Mouse (Mus musculus) E14TG2a.4 (cell line): ENCODE measurements around the gene Fhit.

ENCODE experiments used
- H3K27me3 ChIP-seq: 2 replicates; pipeline ENCODE4 v1.6.1; 2014; ENCODE audit warnings: low read length, control low read depth; ENCODE audit not compliant: insufficient read depth
- H3K36me3 ChIP-seq: 2 replicates; pipeline ENCODE4 v1.6.1; 2014; ENCODE audit warnings: low read length, control low read depth; ENCODE audit not compliant: insufficient read depth
- H3K4me1 ChIP-seq: replicated peaks from 2 replicates; pipeline ENCODE4 v1.6.1; 2014; ENCODE audit warnings: low read depth, low read length, control low read depth
- H3K4me3 ChIP-seq: replicated peaks from 2 replicates; pipeline ENCODE4 v1.5.1; 2014; ENCODE audit warnings: mild to moderate bottlenecking, low read length
- H3K9me3 ChIP-seq: 2 replicates; pipeline ENCODE4 v1.6.1; 2014; ENCODE audit warnings: low read length, control low read depth
- CTCF ChIP-seq: conservative IDR thresholded peaks from 2 replicates; pipeline ENCODE4 v1.5.1; 2014; ENCODE audit warnings: low read length
- NANOG ChIP-seq: IDR thresholded peaks from 2 replicates; pipeline ENCODE4 v1.6.1; 2014; ENCODE audit warnings: borderline replicate concordance, low read length, mixed read lengths
- POU5F1 ChIP-seq: IDR thresholded peaks from 2 replicates; pipeline ENCODE4 v1.6.1; 2014; ENCODE audit warnings: low read length, borderline replicate concordance

The Fhit gene

GRCm38 (mm10) chr14:10701707-10702106 is 460.1 kb downstream of the Fhit start:
- Histone ChIP-seq H3K4me1 (no peaks in the 10 kb centered on the region), H3K4me3 (no peak overlapping the region), H3K27me3 (no peaks in the 10 kb centered on the region), H3K9me3 (no peaks in the 10 kb centered on the region), H3K36me3 (no peaks in the 10 kb centered on the region)
- TF ChIP-seq POU5F1, result no peak

GRCm38 (mm10) chr14:10680041-10680440 is 481.8 kb downstream of the Fhit start:
- Histone ChIP-seq H3K4me1 (no peaks in the 10 kb centered on the region), H3K9me3 (no peaks in the 10 kb centered on the region), H3K4me3 (no peak overlapping the region)

GRCm38 (mm10) chr14:10679638-10680037 is 482.2 kb downstream of the Fhit start:
- TF ChIP-seq CTCF (no peak), NANOG (no peak), POU5F1 (no peak)
- Histone ChIP-seq H3K4me3 (no peak overlapping the region), H3K27me3 (no peaks in the 10 kb centered on the region), H3K36me3 (no peaks in the 10 kb centered on the region), H3K9me3 (no peaks in the 10 kb centered on the region), H3K4me1 (no peaks in the 10 kb centered on the region)

More at GRCm38 (mm10) chr14:10680041-10680440, 481.8 kb downstream of the Fhit start:
- Histone ChIP-seq H3K36me3 (no peaks in the 10 kb centered on the region), H3K27me3 (no peaks in the 10 kb centered on the region)
- no peak for TF ChIP-seq POU5F1
- no peak for TF ChIP-seq CTCF
- TF ChIP-seq NANOG, result no peak

GRCm38 (mm10) chr14:10677627-10678026 is 484.2 kb downstream of the Fhit start:
- TF ChIP-seq CTCF (no peak), POU5F1 (no peak), NANOG (no peak)
- Histone ChIP-seq H3K27me3 (no peaks in the 10 kb centered on the region), H3K36me3 (no peaks in the 10 kb centered on the region), H3K9me3 (no peaks in the 10 kb centered on the region), H3K4me3 (no peak overlapping the region), H3K4me1 (no peaks in the 10 kb centered on the region)

GRCm38 (mm10) chr14:10660247-10660646 is 501.6 kb downstream of the Fhit start:
- no peaks in the 10 kb centered on the region for H3K36me3 ChIP-seq

GRCm38 (mm10) chr14:10659326-10659725 is 502.5 kb downstream of the Fhit start:
- Histone ChIP-seq H3K9me3 (no peaks in the 10 kb centered on the region), H3K4me1 (0 out of 2 replicates have a peak, but pooled peaks cover 5% of the 10 kb centered on the region), H3K36me3 (no peaks in the 10 kb centered on the region), H3K4me3 (no peak overlapping the region), H3K27me3 (no peaks in the 10 kb centered on the region; the same call in 1 of the 2 replicates)
- TF ChIP-seq NANOG (no peak), CTCF (no peak), POU5F1 (no peak)

More at GRCm38 (mm10) chr14:10660247-10660646, 501.6 kb downstream of the Fhit start:
- H3K4me1 ChIP-seq, result 0 out of 2 replicates have a peak, but pooled peaks cover 5% of the 10 kb centered on the region
- no peak overlapping the region for H3K4me3 ChIP-seq
- TF ChIP-seq POU5F1 (no peak), NANOG (peak; percentile 91), CTCF (no peak)
- H3K9me3 ChIP-seq, result no peaks in the 10 kb centered on the region
- no peaks in the 10 kb centered on the region; the same call in 1 of the 2 replicates for H3K27me3 ChIP-seq

GRCm38 (mm10) chr14:10658219-10658618 is 503.6 kb downstream of the Fhit start:
- H3K36me3 ChIP-seq, result no peaks in the 10 kb centered on the region
- no peak for TF ChIP-seq NANOG
- no peak for TF ChIP-seq CTCF
- TF ChIP-seq POU5F1, result no peak
- no peaks in the 10 kb centered on the region; the same call in 1 of the 2 replicates for H3K27me3 ChIP-seq
- H3K4me1 ChIP-seq, result 0 out of 2 replicates have a peak, but pooled peaks cover 5% of the 10 kb centered on the region
- H3K9me3 ChIP-seq, result no peaks in the 10 kb centered on the region
- H3K4me3 ChIP-seq, result no peak overlapping the region

GRCm38 (mm10) chr14:10657364-10657763 is 504.5 kb downstream of the Fhit start:
- H3K36me3 ChIP-seq, result no peaks in the 10 kb centered on the region
- no peak overlapping the region for H3K4me3 ChIP-seq
- H3K4me1 ChIP-seq, result 0 out of 2 replicates have a peak, but pooled peaks cover 5% of the 10 kb centered on the region
- no peaks in the 10 kb centered on the region; the same call in 1 of the 2 replicates for H3K27me3 ChIP-seq
- TF ChIP-seq POU5F1 (no peak), NANOG (no peak), CTCF (no peak)
- no peaks in the 10 kb centered on the region for H3K9me3 ChIP-seq

- no peaks in the 10 kb centered on the region for H3K36me3 ChIP-seq
- 0 out of 2 replicates have a peak, but pooled peaks cover 5% of the 10 kb centered on the region for H3K4me1 ChIP-seq
- TF ChIP-seq NANOG (no peak), POU5F1 (no peak), CTCF (no peak)
- no peaks in the 10 kb centered on the region for H3K9me3 ChIP-seq
- no peaks in the 10 kb centered on the region; the same call in 1 of the 2 replicates for H3K27me3 ChIP-seq
- H3K4me3 ChIP-seq, result no peak overlapping the region
These were observed 506.0 kb downstream of the Fhit start for GRCm38 (mm10) chr14:10655842-10656241.
